Mouse (Mus musculus) intestine, postnatal 0 days (tissue): ENCODE measurements around the gene Lpin2. TPM values are rescaled to one million over a fixed set of nuclear protein-coding genes. Genes with fewer than 3 reads are reported as not detected.
A peak's percentile ranks its signal among the peaks of the same experiment; 100 is the strongest.

Experiments used
- ATAC-seq: fragments of 200-750 bp; cut with Nextera tagmentation; 2 replicates; pipeline ENCODE4 v1.8.0; 2017; ENCODE audit warnings: mild to moderate bottlenecking, moderate TSS enrichment, moderate library complexity
- H3K27ac ChIP-seq: fragments of 300-500 bp; sonication (generic); 2 replicates; pipeline ENCODE4 v1.5.1; 2014; ENCODE audit warnings: mild to moderate bottlenecking, low read depth, low read length, moderate library complexity
- H3K27me3 ChIP-seq: fragments of 300-500 bp; sonication (generic); replicated peaks from 2 replicates; pipeline ENCODE4 v1.6.1; 2014; ENCODE audit warnings: low read length, mixed read lengths; ENCODE audit not compliant: control insufficient read depth, insufficient read depth
- H3K36me3 ChIP-seq: fragments of 300-500 bp; sonication (generic); 2 replicates; pipeline ENCODE4 v1.6.1; 2014; ENCODE audit warnings: mild to moderate bottlenecking, moderate library complexity; ENCODE audit not compliant: control insufficient read depth, insufficient read depth
- H3K4me1 ChIP-seq: fragments of 300-500 bp; sonication (generic); replicated peaks from 2 replicates; pipeline ENCODE4 v1.6.1; 2014; ENCODE audit warnings: antibody characterized with exemption, low read length, mixed read lengths; ENCODE audit not compliant: control insufficient read depth, insufficient read depth
- H3K4me2 ChIP-seq: fragments of 300-500 bp; sonication (generic); replicated peaks from 2 replicates; pipeline ENCODE4 v1.6.1; 2014; ENCODE audit warnings: low read depth, mild to moderate bottlenecking, moderate library complexity
- H3K4me3 ChIP-seq: fragments of 300-500 bp; sonication (generic); 2 replicates; pipeline ENCODE4 v1.5.1; 2014; ENCODE audit warnings: low read depth, low read length
- H3K9ac ChIP-seq: fragments of 300-500 bp; sonication (generic); 2 replicates; pipeline ENCODE4 v1.6.1; 2014; ENCODE audit warnings: mild to moderate bottlenecking, low read depth, low read length
- H3K9me3 ChIP-seq: fragments of 300-500 bp; sonication (generic); 2 replicates; pipeline ENCODE4 v1.6.1; 2016; ENCODE audit warnings: mixed run types; ENCODE audit not compliant: control insufficient read depth
- CTCF ChIP-seq: sonication (generic); IDR thresholded peaks from 2 replicates; pipeline ENCODE4 v1.5.1; 2016; ENCODE audit warnings: low read depth, mild to moderate bottlenecking, control low read depth, antibody characterized with exemption, moderate library complexity
- WGBS: fragments of 180-500 bp; shearing (Covaris S2); extraction: QIAGEN DNeasy Blood & Tissue Kit; methylation state at CpG from one replicate; pipeline ENCODE4 v1.1.7; 2014; 5-methylcytosine and 5-hydroxymethylcytosine counted together
- polyA plus RNA-seq: library from polyadenylated mRNA; unstranded; fragments of >200 nt; fragmentation: Nextera tagmentation; extraction: Ambion mirVana; gene quantifications from 2 replicates; pipeline ENCODE4 v1.2.1, GENCODE M21; 2015

The Lpin2 gene
- polyA plus RNA-seq, 1 experiment from 2014 or later = 22.2 TPM

- Histone ChIP-seq H3K4me2 (no peak overlapping the region), H3K27me3 (no peaks in the 10 kb centered on the region), H3K9me3 (no peaks in the 10 kb centered on the region), H3K4me3 (no peak overlapping the region), H3K9ac (no peak overlapping the region), H3K27ac (no peak overlapping the region), H3K4me1 (peaks cover 5% of the 10 kb centered on the region; the same call in 1 of the 2 replicates), H3K36me3 (no peaks in the 10 kb centered on the region)
- WGBS = 85% methylated on average over 11 of the region's 11 CpGs
- no peak for ATAC-seq
- TF ChIP-seq CTCF = no peak
Measured at GRCm38 (mm10) chr17:71179551-71180309, 2.6 kb upstream of the Lpin2 start.

GRCm38 (mm10) chr17:71180601-71181000 is 1.8 kb upstream of the Lpin2 start:
- no peak overlapping the region for H3K4me3 ChIP-seq
- 94% methylated on average over 4 of the region's 4 CpGs for WGBS
- no peak for ATAC-seq
- no peak overlapping the region for H3K27ac ChIP-seq
- H3K36me3 ChIP-seq = no peaks in the 10 kb centered on the region
- H3K9ac ChIP-seq = no peak overlapping the region
- H3K4me1 ChIP-seq = peaks cover 5% of the 10 kb centered on the region; the same call in 1 of the 2 replicates
- no peaks in the 10 kb centered on the region for H3K27me3 ChIP-seq
- TF ChIP-seq CTCF = no peak
- H3K4me2 ChIP-seq = no peak overlapping the region
- no peaks in the 10 kb centered on the region for H3K9me3 ChIP-seq

DNA sequence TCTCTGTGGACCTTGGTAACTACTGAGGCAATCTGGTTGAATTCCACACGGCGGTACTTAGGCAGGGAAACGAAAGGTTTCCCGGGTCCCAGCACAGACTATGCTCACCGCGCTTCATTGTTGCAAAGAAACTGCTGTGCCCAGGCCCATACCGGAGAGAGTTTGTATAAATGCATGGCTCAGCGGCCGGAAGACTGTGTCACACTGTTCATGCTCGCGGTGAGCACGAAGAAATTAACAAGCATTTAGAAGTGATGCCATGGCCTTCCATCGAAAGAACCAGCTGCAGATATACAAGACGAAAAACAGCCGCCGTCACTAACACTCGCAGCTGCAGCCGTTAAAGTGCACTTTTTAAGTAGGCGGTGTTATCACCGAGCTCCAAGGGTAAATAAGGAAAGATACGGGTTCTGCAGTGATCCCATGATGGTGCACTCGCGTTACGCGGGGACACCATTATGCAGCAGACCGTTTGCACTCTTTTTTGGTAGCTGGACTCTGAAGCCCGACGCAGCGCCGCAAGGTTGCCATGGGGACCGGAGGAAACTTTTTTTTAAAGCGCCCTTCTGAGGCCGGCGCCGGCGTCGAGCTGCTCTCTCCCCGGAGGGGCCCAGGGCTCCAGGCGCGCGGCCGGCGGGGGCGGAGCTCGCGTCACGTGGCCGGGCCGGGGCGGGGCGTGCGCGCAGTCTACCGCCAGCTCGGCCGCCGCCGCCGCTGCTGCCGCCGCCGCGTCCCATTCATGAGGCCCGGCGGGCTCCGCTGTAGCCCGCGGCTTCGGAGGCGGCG is 704 bp downstream of the Lpin2 start:
- no peaks in the 10 kb centered on the region for H3K9me3 ChIP-seq
- peak overlapping the region; percentile 84 for H3K4me2 ChIP-seq
- no peaks in the 10 kb centered on the region for H3K36me3 ChIP-seq
- no peak for TF ChIP-seq CTCF
- peak overlapping the region; percentile 97 for H3K9ac ChIP-seq
- H3K27me3 ChIP-seq = no peaks in the 10 kb centered on the region
- peak; percentile 97 for ATAC-seq
- peak overlapping the region; percentile 88 for H3K27ac ChIP-seq
- peaks cover 5% of the 10 kb centered on the region; the same call in 1 of the 2 replicates for H3K4me1 ChIP-seq
- H3K4me3 ChIP-seq = peak overlapping the region; percentile 97
- WGBS = under 1% methylated on average over 68 of the region's 71 CpGs

- peak overlapping the region; percentile 97 for H3K9ac ChIP-seq
- WGBS = under 1% methylated on average over 79 of the region's 79 CpGs
- H3K4me1 ChIP-seq = peaks cover 5% of the 10 kb centered on the region; the same call in 1 of the 2 replicates
- H3K9me3 ChIP-seq = no peaks in the 10 kb centered on the region
- no peaks in the 10 kb centered on the region for H3K27me3 ChIP-seq
- H3K4me3 ChIP-seq = peak overlapping the region; percentile 97
- peak overlapping the region; percentile 84 for H3K4me2 ChIP-seq
- TF ChIP-seq CTCF = no peak
- peak overlapping the region; percentile 88 for H3K27ac ChIP-seq
- no peaks in the 10 kb centered on the region for H3K36me3 ChIP-seq
- no peak; the same call in 1 of the 2 replicates for ATAC-seq
Measured at GRCm38 (mm10) chr17:71183657-71184261, 1.4 kb downstream of the Lpin2 start.

DNA sequence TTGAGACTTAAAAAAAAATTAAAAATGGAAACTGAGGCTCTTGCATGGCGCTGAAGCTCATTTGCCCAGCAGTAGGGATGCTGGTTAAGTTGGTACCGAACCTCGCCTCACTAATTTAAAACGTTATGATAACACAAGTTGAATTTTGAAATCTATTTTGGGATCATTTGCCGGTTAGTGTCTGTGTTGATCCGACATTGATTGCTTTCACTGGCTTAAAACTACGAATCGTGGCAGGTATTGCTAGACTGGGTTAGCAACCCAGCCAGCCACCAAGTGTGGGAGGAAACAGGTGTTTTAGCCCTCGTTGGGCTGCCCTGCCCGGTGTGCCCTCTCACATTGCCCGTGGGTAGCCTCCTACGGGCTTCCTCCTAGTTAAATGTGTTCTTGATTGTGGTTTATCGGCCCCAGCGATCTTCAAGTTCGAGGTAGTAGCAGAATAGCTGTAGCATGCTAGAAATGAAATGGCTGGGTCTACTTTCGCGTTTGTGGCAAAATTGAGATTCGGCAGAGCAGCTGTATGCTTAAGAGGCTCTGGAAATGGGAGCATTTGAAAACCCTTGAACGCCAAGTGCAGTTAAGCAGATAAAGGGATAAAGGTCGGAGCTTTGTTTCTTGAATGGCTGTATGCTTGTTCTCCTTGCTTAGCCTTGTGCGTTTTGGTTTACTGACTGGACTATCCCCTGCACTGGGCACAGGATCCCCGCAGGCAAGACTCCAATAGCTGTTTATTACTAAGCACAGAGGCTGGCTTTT is 2.2 kb downstream of the Lpin2 start:
- H3K4me1 ChIP-seq = peaks cover 5% of the 10 kb centered on the region; the same call in 1 of the 2 replicates
- no peaks in the 10 kb centered on the region for H3K9me3 ChIP-seq
- H3K27ac ChIP-seq = peak overlapping the region; percentile 88

More for the DNA sequence above, 2.2 kb downstream of the Lpin2 start:
- Histone ChIP-seq H3K4me3 (peak overlapping the region; percentile 97), H3K9ac (peak overlapping the region; percentile 97), H3K4me2 (peak overlapping the region; percentile 84), H3K27me3 (no peaks in the 10 kb centered on the region), H3K36me3 (no peaks in the 10 kb centered on the region)
- no peak for TF ChIP-seq CTCF
- 5% methylated on average over 22 of the region's 22 CpGs for WGBS
- ATAC-seq = no peak
